Mouse (Mus musculus) kidney, adult 2 months (tissue): ENCODE results near the gene Ahdc1.

Experiments used
- CTCF ChIP-seq: fragments of 200-500 bp; conservative IDR thresholded peaks from 2 replicates; pipeline ENCODE4 v1.5.1; 2011; ENCODE audit warnings: low read depth, mild to moderate bottlenecking, control low read depth, low read length, moderate library complexity, mixed read lengths; ENCODE audit not compliant: insufficient read depth, insufficient read length
- POLR2A ChIP-seq: fragments of 200-500 bp; IDR thresholded peaks from one replicate; pipeline ENCODE4 v1.6.1; 2011; ENCODE audit warnings: low read depth, low read length, control low read depth

DNA sequence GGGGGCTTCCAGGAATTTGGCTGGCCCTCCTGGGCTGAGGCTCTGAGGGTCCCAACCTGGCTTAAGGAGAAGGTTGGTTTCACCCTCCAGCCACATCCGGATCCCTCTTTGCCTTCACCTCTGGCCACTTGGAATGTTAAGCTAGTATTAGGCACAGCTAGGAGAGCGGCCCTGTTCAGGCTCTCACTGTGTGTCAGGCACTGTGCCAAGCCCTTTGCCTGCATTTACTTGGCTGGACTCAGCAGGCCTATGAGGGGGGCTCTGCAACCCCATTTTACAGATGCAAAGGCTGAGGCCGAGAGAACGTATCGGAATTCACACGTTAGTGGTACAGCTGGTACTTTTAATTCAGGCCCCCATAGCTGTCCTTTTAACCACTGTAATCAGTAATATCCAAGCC lies 12.6 kb downstream of the Ahdc1 start:
- TF ChIP-seq CTCF (no peak), POLR2A (no peak)
